Mouse (Mus musculus) retina, embryonic 14.5 days (tissue): ENCODE results near the gene Pck1.

Experiments
- DNase-seq: peaks from one replicate; pipeline ENCODE4 v3.0.0-alpha.2; 2015; ENCODE audit warnings: low spot score

The Pck1 gene

DNA sequence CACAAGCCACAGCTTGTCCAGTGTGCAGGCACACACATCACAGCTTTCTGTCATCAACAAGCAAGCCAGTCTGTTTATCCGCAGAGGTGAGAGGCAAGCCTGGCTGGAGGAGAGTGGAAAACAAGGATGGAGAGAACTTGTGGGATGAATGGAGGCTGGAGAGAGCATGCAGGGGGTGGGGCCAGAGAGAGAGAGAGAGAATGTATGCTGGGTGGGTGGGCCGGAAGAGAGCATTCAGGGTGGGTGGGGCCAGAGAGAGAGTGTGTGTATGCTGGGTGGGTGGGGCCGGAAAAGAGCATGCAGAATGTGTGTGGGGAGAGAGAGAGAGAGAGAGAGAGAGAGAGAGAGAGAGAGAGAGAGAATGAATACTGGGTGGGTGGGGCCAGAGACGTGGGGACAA is 51.8 kb downstream of the Pck1 start:
- DNase-seq: no peak

DNA sequence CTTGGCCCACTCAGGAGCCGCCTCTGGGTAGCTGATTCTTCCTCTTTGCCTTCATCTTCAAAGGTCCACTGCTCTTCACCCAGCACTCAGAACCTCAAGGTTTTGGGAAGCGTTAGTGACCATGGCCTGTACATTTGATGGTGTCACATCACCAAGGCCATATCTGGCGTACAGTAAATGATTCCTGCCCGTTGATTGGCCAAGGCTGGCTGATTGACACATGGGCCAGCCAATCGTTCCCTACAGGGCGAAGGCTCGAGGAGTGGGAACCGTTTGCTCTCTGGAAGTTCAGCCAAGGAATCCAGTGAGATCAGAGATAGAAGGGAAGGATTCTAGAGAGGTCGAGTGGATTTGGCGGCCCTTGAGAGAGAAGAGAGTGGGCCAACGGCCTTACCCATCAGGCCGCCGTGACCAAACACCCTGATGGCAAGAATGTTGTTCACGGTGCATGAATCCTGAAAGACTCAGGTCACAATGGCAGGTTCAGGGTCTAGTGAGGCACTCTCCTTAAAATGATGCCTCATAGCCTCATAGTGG is 52.8 kb downstream of the Pck1 start:
- no peak for DNase-seq

DNA sequence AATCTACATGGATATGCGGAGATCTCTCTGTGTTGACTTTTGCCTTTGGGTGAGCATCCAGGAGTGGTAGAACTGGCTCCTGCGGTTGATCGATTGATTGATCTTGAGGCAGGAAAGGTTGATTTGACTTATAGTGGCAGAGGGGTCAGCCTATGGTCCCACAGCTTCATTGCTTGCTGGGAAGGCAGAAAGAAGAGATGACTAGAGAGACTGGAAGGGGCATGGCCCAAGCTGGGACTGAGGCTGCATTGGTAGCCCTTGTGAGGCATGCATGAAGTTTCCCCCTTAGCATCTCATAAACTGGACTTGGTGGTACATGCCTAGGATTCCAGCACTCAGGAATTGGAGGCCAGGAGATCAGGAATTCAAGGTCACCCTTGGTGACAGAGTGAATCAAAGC is 54.2 kb downstream of the Pck1 start:
- no peak for DNase-seq
